Mouse (Mus musculus) liver, embryonic 12.5 days (tissue): ENCODE results near the gene C1qtnf12. TPM values are rescaled to one million over a fixed set of nuclear protein-coding genes. Genes with fewer than 3 reads are reported as not detected.

Experiments
- ATAC-seq: fragments of 200-750 bp; cut with Nextera tagmentation; 2 replicates; pipeline ENCODE4 v1.8.0; 2017; ENCODE audit warnings: moderate number of reproducible peaks, mild to moderate bottlenecking, moderate library complexity
- H3K27ac ChIP-seq: fragments of 300-500 bp; sonication (generic); 2 replicates; pipeline ENCODE4 v1.5.1; 2016; ENCODE audit warnings: mild to moderate bottlenecking
- H3K27me3 ChIP-seq: fragments of 300-500 bp; sonication (generic); replicated peaks from 2 replicates; pipeline ENCODE4 v1.6.1; 2016; ENCODE audit warnings: mild to moderate bottlenecking, moderate library complexity
- H3K36me3 ChIP-seq: fragments of 300-500 bp; sonication (generic); 2 replicates; pipeline ENCODE4 v1.6.1; 2016; ENCODE audit warnings: mild to moderate bottlenecking, moderate library complexity
- H3K4me1 ChIP-seq: fragments of 300-500 bp; sonication (generic); 2 replicates; pipeline ENCODE4 v1.6.1; 2016
- H3K4me2 ChIP-seq: fragments of 300-500 bp; sonication (generic); 2 replicates; pipeline ENCODE4 v1.6.1; 2016; ENCODE audit warnings: mild to moderate bottlenecking, moderate library complexity
- H3K4me3 ChIP-seq: fragments of 300-500 bp; sonication (generic); 2 replicates; pipeline ENCODE4 v1.5.1; 2016; ENCODE audit warnings: mild to moderate bottlenecking, moderate library complexity
- H3K9ac ChIP-seq: fragments of 300-500 bp; sonication (generic); 2 replicates; pipeline ENCODE4 v1.6.1; 2016; ENCODE audit warnings: mild to moderate bottlenecking, moderate library complexity
- H3K9me3 ChIP-seq: fragments of 300-500 bp; sonication (generic); replicated peaks from 2 replicates; pipeline ENCODE4 v1.6.1; 2016; ENCODE audit warnings: mild to moderate bottlenecking, moderate library complexity
- WGBS: fragments of 180-500 bp; shearing (Covaris S2); methylation state at CpG from one replicate; pipeline ENCODE4 v1.1.7; 2016; ENCODE audit not compliant: insufficient replicate concordance; 5-methylcytosine and 5-hydroxymethylcytosine counted together
- polyA plus RNA-seq: library from polyadenylated mRNA; unstranded; fragments of >200 nt; fragmentation: Nextera tagmentation; extraction: Ambion mirVana; gene quantifications from 2 replicates; pipeline ENCODE4 v1.2.1, GENCODE M21; 2016

C1qtnf12 gene
- polyA plus RNA-seq, 1 experiment from 2014 or later, result 45.0 TPM

DNA sequence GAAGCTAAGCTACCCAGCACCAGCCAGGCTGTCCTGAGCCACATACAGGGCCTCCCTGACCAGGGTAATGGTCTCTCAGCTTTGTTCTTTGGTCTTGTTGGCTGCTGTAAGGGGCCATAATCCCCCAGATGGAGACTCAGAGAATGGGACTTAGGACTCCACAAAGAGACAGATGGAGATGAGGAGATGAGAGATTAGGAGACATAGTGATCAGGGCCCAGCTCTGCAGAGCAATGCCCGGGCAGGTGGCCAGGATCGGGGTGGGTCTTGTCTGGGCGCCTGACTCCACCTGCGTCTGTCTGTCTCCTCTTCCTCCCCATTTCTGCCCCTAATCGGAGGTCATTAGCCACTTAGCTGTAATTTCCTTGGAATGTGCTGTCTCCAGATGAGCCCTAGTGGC, 8.2 kb downstream of the C1qtnf12 start:
- Histone ChIP-seq H3K27me3 (no peaks in the 10 kb centered on the region), H3K4me1 (peaks cover 32% of the 10 kb centered on the region), H3K9me3 (no peaks in the 10 kb centered on the region), H3K4me3 (no peak overlapping the region), H3K27ac (0 out of 2 replicates have a peak overlapping the region, but pooled peaks have one; percentile 23), H3K4me2 (no peak overlapping the region), H3K9ac (no peak overlapping the region), H3K36me3 (peaks cover 18% of the 10 kb centered on the region)
- ATAC-seq, result no peak
- WGBS, result 82% methylated on average over 5 of the region's 5 CpGs

DNA sequence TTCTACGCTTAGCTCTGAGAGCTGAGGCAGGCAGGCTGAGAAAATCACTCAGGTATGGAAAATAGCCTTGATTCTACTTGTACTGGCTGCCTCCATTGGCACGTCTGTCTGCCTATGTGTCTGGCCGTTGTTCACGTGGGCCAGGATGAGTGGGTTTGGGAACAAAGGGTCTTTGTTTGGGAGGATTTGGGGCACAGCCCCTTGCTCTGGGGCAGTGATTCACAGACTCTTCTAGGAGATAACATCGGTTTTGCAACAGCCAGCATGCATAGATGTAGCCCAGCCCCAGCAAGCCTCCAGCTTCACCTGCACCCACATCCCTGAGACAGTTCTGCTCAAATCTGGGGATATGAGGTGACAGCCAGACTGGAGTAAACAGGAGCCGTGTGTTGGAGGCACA, 10.5 kb downstream of the C1qtnf12 start:
- no peaks in the 10 kb centered on the region for H3K27me3 ChIP-seq
- no peak overlapping the region for H3K27ac ChIP-seq
- no peak overlapping the region for H3K9ac ChIP-seq
- 72% methylated on average over 6 of the region's 6 CpGs for WGBS
- H3K4me2 ChIP-seq, result no peak overlapping the region
- H3K4me1 ChIP-seq, result peaks cover 25% of the 10 kb centered on the region
- ATAC-seq, result no peak
- no peaks in the 10 kb centered on the region for H3K36me3 ChIP-seq
- H3K9me3 ChIP-seq, result no peaks in the 10 kb centered on the region
- no peak overlapping the region for H3K4me3 ChIP-seq

DNA sequence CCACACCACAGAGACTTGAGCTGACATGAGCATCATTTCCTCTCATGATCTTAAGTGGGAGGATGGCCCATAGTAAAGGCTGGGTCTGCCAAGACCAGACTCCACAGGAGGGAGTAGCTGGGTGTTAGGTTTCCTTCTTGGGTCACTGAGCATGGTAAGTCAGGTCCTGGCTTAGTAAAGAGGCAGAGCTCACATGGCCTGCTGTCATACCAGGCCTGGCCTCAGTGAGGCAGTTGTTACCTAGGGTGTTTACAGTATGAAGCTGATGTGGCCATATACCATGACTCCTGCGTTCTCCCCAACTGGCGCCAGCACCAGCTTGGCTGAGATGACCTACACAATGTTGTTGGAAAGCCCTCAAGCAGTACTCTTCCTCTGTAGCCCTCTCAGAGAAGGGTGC, 11.1 kb downstream of the C1qtnf12 start:
- Histone ChIP-seq H3K27me3 (no peaks in the 10 kb centered on the region), H3K36me3 (no peaks in the 10 kb centered on the region), H3K4me1 (peaks cover 20% of the 10 kb centered on the region), H3K9me3 (no peaks in the 10 kb centered on the region), H3K9ac (no peak overlapping the region), H3K4me2 (no peak overlapping the region), H3K4me3 (no peak overlapping the region), H3K27ac (no peak overlapping the region)
- 87% methylated on average over 2 of the region's 2 CpGs for WGBS
- no peak for ATAC-seq

DNA sequence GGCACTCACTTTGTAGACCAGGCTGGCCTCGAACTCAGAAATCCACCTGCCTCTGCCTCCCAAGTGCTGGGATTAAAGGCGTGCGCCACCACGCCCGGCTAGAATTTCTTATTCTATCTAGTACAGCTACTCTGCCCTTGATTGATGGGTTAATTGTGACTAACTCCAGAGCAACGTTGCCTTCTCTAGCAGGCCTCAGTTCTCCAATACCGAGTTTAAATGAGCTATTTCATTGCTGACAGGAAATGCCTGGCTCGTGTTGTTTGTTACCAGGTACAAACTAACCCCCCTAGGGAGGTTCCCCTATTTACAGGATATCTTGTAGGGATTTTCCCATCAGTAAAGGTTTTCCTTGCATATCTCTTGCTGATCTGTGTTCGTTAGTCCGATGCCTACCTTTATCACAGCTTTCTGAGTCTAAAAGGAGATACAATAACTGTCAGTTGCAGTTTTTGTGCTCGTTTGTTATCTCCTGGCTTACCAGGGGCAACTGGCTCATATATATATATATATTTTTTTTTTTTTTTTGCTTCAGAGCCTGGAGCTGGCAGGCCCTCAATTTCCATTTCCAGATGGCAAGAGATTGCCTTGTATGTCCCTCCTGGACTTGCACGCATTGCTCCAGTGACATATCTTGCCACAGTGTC, 19.4 kb downstream of the C1qtnf12 start:
- Histone ChIP-seq H3K9ac (no peak overlapping the region), H3K27ac (no peak overlapping the region), H3K4me3 (no peak overlapping the region), H3K9me3 (no peaks in the 10 kb centered on the region), H3K36me3 (no peaks in the 10 kb centered on the region), H3K4me1 (peaks cover 16% of the 10 kb centered on the region), H3K27me3 (peaks cover 16% of the 10 kb centered on the region), H3K4me2 (no peak overlapping the region)
- ATAC-seq, result no peak
- 51% methylated on average over 12 of the region's 12 CpGs for WGBS

DNA sequence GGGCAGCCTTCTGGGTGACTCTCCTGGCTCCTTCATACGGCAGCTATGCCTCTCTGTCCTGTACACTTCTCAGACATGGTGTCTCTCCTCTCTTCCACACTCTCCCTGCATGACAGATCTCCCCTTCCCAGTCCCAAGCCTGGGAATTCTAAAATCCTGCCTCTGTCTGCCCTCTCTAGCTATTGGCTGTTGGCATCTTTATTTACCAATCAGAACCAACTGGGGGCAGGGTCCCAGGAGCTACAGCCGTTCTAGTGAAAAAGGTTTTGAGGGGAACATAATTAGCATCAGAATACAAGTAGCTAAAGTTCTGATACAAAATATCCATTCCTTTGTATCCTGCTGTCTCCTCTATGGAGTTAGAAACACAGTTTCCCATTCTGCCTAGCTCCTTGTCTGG, 21.7 kb downstream of the C1qtnf12 start:
- Histone ChIP-seq H3K9me3 (no peaks in the 10 kb centered on the region), H3K4me1 (peaks cover 32% of the 10 kb centered on the region), H3K9ac (0 out of 2 replicates have a peak overlapping the region, but pooled peaks have one; percentile 7), H3K27ac (no peak overlapping the region), H3K36me3 (no peaks in the 10 kb centered on the region), H3K4me3 (no peak overlapping the region), H3K27me3 (peaks cover 16% of the 10 kb centered on the region), H3K4me2 (no peak overlapping the region)
- WGBS, result 32% methylated on average over 2 of the region's 2 CpGs
- ATAC-seq, result no peak

DNA sequence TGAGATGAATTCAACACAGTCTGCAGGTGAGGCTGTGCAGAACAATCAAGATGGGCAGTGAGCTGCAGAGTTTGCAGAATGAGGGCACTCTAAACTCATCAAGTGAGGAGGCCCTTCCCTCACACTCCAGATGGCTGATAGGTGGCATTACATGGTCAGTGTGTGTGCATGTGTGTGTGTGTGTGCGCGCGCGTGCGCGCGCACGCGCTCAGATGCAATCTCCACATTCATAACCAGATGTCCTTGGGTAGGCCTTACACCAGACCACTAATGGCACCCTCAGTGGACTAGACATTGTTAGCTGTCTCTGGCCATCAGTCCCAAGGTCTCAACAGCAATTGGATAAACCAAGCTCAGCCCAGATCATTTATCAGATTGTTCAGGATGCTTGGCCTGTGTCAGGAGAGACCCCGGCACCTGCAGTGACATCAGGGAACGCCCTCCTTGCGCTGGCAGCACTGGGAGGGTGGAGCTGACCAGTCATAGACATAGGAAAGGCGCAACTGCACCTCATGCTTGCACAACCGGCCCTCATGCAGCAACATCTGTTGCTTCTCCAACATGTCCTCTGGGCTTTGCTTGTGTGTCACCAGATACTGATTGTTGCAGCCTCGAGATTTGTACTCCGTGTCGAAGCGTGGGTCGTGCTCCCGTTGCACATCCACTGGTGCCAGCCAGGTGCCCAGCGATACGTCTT, 29.2 kb downstream of the C1qtnf12 start:
- Histone ChIP-seq H3K4me1 (peaks cover 68% of the 10 kb centered on the region), H3K4me2 (peak overlapping the region; percentile 100), H3K9ac (peak overlapping the region; percentile 87), H3K4me3 (peak overlapping the region; percentile 81), H3K9me3 (no peaks in the 10 kb centered on the region), H3K27me3 (no peaks in the 10 kb centered on the region), H3K36me3 (peaks cover 20% of the 10 kb centered on the region), H3K27ac (peak overlapping the region; percentile 96)
- WGBS, result 66% methylated on average over 22 of the region's 22 CpGs
- no peak for ATAC-seq

DNA sequence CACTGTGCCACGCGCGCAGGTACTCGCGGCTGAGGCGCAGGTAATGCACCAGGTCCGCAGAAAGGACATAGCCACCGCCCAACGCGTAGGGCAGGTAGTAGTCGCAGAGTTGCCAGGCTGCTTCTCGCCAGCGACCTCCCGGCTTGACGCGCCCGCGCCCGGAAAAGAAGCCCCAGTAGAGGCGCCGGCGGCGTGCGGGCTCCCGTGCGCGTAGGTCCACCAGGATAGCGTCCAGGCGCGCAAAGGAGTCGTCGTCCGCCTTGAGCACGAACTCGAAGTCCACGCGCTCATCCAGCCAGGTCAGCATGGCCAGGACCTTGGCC, 29.8 kb downstream of the C1qtnf12 start:
- Histone ChIP-seq H3K4me1 (peaks cover 68% of the 10 kb centered on the region), H3K36me3 (peaks cover 25% of the 10 kb centered on the region), H3K4me3 (peak overlapping the region; percentile 81), H3K9me3 (no peaks in the 10 kb centered on the region), H3K27me3 (no peaks in the 10 kb centered on the region), H3K9ac (peak overlapping the region; percentile 87), H3K27ac (peak overlapping the region; percentile 96), H3K4me2 (peak overlapping the region; percentile 100)
- 12% methylated on average over 37 of the region's 37 CpGs for WGBS
- ATAC-seq, result no peak

DNA sequence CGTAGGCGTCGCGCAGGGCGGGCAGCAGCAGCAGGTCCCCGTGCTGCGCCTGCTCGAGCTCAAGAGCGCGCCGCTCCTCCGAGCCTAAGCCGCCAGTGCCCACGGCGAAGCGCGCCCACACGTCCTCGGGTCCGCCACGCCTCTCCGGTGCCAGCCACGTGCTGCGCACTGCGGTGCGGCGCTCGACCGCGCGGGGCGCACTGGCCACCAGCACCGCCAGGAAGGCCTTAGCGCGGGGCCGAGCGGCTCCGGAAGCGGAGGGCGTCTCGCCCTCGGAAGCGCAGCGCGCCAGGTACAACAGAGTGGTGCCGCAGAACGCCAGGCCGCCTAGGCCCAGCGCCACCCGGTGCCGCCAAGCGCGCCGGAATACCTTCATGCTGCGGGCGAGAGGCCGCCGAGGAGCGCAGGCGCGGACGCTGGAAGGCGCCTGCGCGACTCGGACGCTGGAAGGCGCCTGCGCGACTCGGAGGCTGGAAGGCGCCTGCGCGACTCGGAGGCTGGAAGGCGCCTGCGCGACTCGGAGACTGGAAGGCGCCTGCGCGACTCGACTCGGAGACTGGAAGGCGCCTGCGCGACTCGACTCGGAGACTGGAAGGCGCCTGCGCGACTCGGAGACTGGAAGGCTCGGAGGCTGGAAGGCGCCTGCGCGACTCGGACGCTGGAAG, 30.3 kb downstream of the C1qtnf12 start, which contains the start of the genes B3galt6 and Sdf4:
Gene B3galt6, minus strand, starts transcription at position 409 of the 665 bp plus-strand sequence.
Gene Sdf4, plus strand, starts transcription at position 632 of the 665 bp plus-strand sequence.
- 2% methylated on average over 81 of the region's 99 CpGs for WGBS
- H3K4me2 ChIP-seq, result peak within 1 kb of the TSS; percentile 100
- H3K4me1 ChIP-seq, result peaks cover 67% of the 10 kb centered on the region
- H3K4me3 ChIP-seq, result peak within 1 kb of the TSS; percentile 81
- H3K9me3 ChIP-seq, result no peaks in the 10 kb centered on the region
- H3K9ac ChIP-seq, result peak within 1 kb of the TSS; percentile 87
- H3K36me3 ChIP-seq, result peaks cover 30% of the 10 kb centered on the region
- no peaks in the 10 kb centered on the region for H3K27me3 ChIP-seq
- ATAC-seq, result peak; percentile 81
- H3K27ac ChIP-seq, result peak within 1 kb of the TSS; percentile 96

DNA sequence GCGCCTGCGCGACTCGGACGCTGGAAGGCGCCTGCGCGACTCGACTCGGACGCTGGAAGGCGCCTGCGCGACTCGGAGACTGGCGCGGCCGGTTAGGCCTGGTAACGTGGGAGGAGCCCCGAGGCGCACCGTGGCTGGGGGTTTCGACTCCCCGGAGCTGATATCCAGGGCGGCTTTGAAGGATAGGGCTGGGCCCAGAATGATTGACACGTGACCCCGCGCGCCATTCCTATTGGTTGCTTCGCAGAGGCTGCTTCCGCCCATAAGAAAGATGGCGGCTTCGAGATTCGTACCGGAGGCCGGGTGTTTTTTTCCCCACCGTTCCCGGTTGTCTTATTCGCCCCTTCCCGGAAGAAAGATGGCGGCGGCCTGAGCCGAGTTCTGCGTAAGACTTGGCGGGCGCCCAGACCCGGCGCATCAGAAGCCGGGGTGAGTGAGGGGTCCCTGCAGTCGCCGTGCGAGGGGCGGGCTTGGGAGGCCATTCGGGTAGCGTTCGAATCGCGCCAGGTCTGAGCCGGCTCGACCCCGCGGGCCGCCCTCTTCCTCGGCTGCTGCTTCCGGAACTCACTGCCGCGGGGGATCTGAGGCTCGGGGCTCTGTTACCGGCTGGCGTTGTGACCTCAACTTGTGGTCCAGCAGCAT, 30.9 kb downstream of the C1qtnf12 start:
- Histone ChIP-seq H3K4me1 (peaks cover 60% of the 10 kb centered on the region), H3K4me2 (peak overlapping the region; percentile 100), H3K9me3 (no peaks in the 10 kb centered on the region), H3K4me3 (peak overlapping the region; percentile 81), H3K27me3 (no peaks in the 10 kb centered on the region), H3K27ac (peak overlapping the region; percentile 96), H3K9ac (peak overlapping the region; percentile 87), H3K36me3 (peaks cover 37% of the 10 kb centered on the region)
- peak; percentile 78 for ATAC-seq
- WGBS, result under 1% methylated on average over 70 of the region's 70 CpGs

DNA sequence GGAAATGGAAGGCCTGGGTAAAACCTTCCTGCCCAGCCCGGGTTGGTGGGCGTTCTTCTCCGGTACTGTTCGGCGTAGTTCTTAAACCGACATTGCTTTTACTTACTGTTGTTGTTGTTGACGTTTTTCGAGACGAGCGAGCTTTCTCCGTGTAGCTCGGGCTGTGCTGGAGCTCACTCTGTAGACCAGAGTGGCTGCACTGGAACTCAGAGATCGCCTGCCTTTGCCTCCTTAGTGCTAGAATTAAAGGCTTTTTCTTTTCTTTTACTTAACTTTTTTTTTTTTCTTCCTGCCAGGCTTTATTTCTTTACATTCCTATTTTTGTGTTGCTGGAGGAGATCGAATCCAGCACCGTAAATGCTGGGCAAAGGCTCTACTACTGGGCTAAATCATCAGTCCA, 31.5 kb downstream of the C1qtnf12 start:
- Histone ChIP-seq H3K27me3 (no peaks in the 10 kb centered on the region), H3K27ac (peak overlapping the region; percentile 96), H3K4me1 (peaks cover 55% of the 10 kb centered on the region), H3K4me3 (peak overlapping the region; percentile 81), H3K9ac (peak overlapping the region; percentile 87), H3K9me3 (no peaks in the 10 kb centered on the region), H3K4me2 (peak overlapping the region; percentile 100), H3K36me3 (peaks cover 43% of the 10 kb centered on the region)
- ATAC-seq, result no peak
- 6% methylated on average over 15 of the region's 15 CpGs for WGBS

DNA sequence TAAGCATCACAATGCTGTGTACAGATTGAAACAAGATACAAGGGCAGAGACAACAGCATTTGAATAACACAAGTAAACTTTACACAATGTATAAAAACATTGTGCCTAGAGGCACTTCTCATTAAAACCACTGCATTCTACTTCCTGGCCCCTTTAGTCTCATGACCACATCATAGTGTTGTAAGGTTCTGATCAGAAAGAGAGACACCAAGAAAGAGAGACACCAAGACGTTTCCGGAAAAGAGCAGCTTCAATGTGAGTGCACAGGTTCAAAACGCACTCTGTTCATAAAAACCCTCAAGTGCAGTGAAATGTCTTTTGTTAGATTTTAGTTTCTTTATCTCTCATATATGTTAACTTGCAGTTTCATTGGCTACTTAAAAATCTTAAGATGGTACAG, 42.0 kb downstream of the C1qtnf12 start:
- Histone ChIP-seq H3K4me2 (no peak overlapping the region), H3K4me3 (no peak overlapping the region), H3K27ac (no peak overlapping the region), H3K36me3 (peaks cover 95% of the 10 kb centered on the region), H3K9me3 (no peaks in the 10 kb centered on the region), H3K4me1 (no peaks in the 10 kb centered on the region), H3K9ac (no peak overlapping the region), H3K27me3 (no peaks in the 10 kb centered on the region)
- no peak for ATAC-seq
- 82% methylated on average over 3 of the region's 3 CpGs for WGBS

DNA sequence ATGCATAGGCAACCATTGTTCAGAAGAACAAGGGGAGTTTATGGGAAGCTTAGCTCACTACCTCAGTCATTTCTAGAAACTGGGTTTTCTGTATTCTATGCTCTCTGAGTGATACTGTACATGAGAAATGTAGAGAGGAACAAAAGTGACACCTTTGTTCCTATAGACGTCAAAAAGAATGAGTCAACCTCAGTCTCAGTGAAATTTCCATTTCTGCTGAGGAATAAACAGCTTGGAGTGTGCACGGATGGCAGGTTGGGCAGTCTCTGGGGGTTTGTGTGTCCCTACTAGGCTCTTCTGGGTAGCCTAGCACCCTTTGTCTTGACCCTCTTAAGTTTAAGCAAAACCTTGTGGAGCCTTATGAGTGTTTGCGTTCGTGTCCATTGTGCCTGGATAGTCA, 46.3 kb downstream of the C1qtnf12 start:
- no peak for ATAC-seq
- no peak overlapping the region for H3K27ac ChIP-seq
- no peaks in the 10 kb centered on the region for H3K9me3 ChIP-seq
- no peaks in the 10 kb centered on the region for H3K4me1 ChIP-seq
- H3K4me3 ChIP-seq, result no peak overlapping the region
- no peaks in the 10 kb centered on the region for H3K27me3 ChIP-seq
- 88% methylated on average over 4 of the region's 4 CpGs for WGBS
- no peak overlapping the region for H3K4me2 ChIP-seq
- peaks cover 95% of the 10 kb centered on the region for H3K36me3 ChIP-seq
- H3K9ac ChIP-seq, result no peak overlapping the region
